Mouse (Mus musculus): Measurements from ENCODE around the gene Per2.

Gene Per2

GRCm38 (mm10) chr1:91429212-91429611 is 29.9 kb downstream of the Per2 start:
- DNase-seq = no peak

DNA sequence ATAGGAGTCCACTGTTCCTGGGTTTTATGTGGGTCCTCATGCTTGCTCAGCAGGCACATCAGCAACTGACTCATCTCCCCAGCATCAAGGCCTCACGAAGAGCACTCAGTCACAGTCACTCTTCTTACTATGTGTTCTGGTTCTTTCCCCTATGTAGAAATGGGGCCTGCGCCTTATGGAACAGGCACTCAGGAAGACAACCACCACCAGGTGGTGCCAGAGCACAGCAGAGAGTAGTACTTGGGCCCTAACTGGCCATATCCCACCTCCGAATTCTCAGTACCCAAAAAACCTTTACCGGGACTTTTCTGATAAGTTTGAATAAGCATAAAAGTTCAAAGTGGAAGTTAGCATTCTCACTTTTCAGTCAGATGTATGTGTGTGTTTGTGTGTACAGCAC is 30.5 kb downstream of the Per2 start:
- peak; percentile 90 for DNase-seq

GRCm38 (mm10) chr1:91426397-91426796 is 32.7 kb downstream of the Per2 start:
- DNase-seq = no peak

DNA sequence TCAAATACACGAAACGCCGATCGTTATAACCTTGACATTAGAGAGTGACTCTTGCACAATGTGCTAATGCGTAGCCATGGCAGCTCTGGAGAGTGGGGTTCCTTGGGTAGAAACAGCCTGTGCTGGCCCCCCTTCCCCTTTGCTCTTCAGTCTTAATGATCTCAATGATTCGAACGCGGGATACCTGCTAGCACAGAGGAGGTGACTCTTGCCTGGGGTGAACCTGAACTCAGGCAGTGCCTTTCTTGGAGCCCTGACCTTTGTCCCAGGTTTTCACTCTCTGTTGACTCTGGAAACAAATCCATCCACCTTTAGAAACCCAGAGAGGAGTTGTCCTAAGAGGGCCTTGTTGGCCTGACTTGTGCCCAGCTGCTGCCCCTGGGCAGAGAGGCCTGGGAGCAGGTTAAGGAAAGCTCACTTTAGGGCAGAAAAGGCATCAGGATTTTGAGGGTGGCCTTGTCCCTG is 38.5 kb downstream of the Per2 start:
- DNase-seq = no peak

GRCm38 (mm10) chr1:91419862-91420600 is 39.1 kb downstream of the Per2 start:
- no peak for DNase-seq

- no peak for DNase-seq
Measured at GRCm38 (mm10) chr1:91417991-91418390, 41.1 kb downstream of the Per2 start.

DNA sequence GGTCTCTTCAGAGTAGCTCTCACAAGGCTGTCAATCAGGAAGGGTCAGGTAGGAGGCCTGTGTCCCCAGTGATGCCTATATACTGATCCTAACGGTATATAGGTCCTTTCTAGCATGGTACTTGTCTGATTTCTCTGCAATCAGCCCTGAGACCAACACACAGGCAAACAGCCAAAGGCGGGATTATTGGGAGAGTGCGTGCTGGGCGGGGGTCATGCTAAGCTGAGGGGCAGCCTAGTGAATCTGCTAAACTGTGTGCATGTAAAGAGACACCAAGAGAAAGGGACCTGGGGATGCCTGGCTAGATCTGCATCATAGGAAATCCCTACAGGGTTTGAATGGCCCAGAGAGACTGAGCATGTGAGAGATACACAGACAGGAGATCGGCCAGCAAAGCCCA is 43.8 kb downstream of the Per2 start:
- DNase-seq = no peak

- DNase-seq = no peak
Measured at GRCm38 (mm10) chr1:91414903-91415302, 44.2 kb downstream of the Per2 start.

GRCm38 (mm10) chr1:91413898-91414594 is 45.1 kb downstream of the Per2 start, which contains the start of gene Hes6:
Gene Hes6 (minus strand): TSS chr1:91414038.
- DNase-seq = peak; percentile 76

- DNase-seq = peak; percentile 82
Measured at GRCm38 (mm10) chr1:91413536-91413897, 45.6 kb downstream of the Per2 start.

DNA sequence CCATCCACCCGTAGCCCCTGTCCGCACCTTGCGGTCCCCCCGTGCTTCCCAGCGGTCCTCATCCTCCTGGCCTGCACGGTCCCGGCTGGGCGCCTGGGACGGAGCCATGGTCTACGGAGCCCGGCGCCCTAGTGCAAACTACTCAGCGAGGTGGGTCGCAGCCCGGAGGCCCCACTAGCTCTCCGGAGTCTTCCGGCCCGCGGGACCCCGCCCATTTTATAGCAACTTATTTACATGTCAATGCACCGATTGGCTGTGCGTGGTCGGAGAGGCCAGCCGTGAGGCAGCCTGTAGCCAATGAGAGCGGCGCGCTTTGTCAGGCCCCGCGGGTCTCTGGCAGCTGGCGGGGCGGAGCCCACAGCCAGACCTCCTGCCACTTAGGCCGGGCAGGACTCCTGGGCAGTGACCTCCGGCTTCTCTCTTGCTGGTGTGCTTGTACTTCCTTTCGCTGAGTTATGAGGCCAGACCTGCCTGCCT is 46.1 kb downstream of the Per2 start:
- peak; percentile 93 for DNase-seq

GRCm38 (mm10) chr1:91412286-91413029 is 46.7 kb downstream of the Per2 start:
- DNase-seq = no peak

GRCm38 (mm10) chr1:91411631-91412285 is 47.4 kb downstream of the Per2 start:
- DNase-seq = no peak

GRCm38 (mm10) chr1:91407819-91408218 is 51.3 kb downstream of the Per2 start:
- DNase-seq = no peak

DNA sequence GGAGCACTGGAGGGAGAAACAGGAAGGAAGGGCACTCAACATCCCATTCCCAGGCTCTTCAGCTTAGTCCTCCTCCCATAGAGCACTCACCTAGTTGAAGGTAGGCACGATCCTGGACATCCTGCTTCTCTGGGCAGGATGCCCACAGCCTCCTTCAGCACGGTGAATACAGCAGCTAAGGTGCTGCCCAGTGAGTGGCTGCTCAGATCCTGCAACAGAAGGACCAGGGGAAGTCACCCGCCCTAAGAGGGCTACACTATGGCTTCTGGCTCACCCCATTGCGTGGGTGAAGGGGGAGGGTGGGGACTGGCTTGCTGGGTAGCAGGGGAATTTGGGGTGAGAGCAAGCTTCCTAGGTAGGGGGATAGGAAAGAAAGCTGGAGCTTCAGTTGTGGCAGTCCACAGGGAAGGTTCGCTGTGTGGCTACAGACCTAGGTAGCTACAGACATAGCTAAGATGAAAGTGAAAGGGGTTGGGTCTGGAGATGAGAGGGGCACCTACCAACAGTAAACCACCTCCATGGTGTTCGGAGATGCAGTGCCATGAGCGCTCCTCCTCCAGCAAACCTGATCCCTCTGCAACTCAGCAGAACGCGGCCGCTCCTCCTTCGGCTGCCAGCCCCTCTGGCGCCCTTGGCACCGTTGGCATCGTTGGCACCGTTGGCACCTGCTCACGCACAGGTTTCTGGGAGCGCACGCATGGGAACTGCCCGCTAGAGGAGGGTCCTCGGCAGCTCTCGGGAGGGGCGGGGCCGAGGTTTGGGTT is 53.5 kb downstream of the Per2 start:
- no peak for DNase-seq

- no peak for DNase-seq
Measured at GRCm38 (mm10) chr1:91404976-91405375, 54.1 kb downstream of the Per2 start.

DNA sequence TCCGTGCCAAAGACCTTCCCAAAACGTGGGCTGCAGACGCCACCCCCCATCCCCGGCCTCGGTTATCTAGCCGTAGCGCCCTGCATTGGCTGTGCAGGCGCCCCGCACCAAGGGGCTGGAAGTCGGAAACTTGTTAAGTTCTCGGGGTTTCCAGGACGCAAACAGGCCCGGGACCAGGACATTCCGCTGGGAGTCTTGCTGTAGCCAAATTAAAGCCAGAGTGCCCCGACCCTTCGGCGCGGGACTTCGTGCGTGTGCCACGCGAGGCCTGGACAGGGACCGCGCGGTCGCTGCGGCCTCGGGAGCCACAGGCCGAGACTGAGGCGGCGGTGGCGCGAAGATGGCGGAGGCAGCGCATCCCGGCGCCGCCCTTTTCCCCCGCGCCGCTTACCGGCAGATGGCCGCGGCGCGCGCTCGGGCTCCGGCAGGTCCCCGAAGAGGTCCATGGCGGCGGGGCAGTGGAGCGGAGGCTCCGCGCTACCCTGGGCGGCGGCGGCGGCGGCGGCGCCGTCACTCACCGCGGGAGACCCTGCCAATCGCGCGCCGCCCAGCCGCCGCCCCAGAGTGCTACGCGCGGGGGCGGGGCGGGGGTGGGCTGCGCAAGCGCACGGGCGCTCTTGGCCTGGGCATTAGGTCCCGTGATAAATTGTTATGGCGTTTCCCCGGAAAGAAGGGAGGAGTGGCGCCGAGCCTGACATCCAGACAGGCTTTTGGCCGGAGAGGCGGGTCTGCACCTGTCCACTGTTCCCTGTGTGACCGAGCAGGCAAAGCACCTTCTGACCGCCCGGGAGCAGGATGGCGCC is 60.7 kb downstream of the Per2 start, which contains the start of gene Ilkap:
Gene Ilkap, minus strand, starts transcription at position 556 of the 803 bp plus-strand sequence.
- peak; percentile 85 for DNase-seq

- DNase-seq = peak; percentile 32
Measured at GRCm38 (mm10) chr1:91397927-91398259, 61.2 kb downstream of the Per2 start.

- DNase-seq = no peak
Measured at GRCm38 (mm10) chr1:91390369-91390768, 68.8 kb downstream of the Per2 start.

DNA sequence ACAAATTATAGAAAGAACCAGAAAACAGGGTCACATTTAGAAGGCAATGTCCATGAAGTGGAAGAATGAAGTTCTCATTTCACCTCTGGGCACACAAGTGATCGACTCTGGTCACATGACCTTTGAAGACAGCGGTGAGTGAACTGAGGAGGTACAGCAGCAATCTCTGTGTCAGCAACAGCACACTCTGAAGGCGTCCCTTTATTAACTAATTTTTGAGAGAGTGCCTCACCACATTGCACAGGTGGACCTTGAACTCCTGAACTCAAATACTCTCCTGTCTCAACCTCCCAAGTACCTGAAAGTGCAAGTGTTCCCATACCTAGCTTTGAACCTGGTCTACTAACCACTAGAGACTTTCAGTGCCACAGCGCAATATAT is 78.0 kb downstream of the Per2 start:
- no peak for DNase-seq

DNA sequence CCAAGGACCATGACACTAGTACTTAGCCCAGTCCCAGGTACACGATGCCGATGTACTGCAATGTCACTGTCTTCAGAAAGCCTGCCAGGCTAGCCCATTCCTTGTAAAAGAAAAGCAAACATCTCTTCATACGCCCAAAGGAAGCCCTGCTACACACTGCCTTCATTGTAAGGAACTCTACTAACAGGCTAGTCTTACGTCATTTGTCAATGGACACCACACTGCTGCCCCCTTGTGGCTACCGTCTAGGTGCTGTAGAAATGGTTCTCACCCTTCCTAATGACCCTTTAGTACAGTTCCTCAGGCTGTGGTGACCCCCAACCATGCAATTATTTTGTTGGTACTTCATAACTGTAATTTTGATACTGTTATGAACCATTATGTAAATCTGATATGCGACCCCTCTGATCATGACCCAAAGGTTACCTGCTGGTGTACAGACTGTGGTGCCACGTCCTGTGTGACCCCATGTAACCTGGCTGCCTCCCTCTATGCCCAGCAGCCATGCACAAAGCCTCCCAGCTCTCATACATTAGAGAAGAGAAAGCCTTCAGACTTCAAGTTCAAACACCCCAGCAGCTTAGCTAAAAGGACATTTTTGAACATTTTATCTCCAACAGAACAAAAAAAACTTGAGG is 78.6 kb downstream of the Per2 start:
- peak; percentile 81 for DNase-seq
